Mouse (Mus musculus) embryonic fibroblast, embryonic 13.5 days (primary cell): ENCODE measurements around the gene Car8. TPM values are rescaled to one million over a fixed set of nuclear protein-coding genes. Genes with fewer than 3 reads are reported as not detected.

Experiments
- H3K27ac ChIP-seq: 2 replicates; pipeline ENCODE4 v1.5.1; 2012; ENCODE audit warnings: low read length, control low read depth, inconsistent platforms; ENCODE audit not compliant: insufficient read depth
- H3K4me1 ChIP-seq: 2 replicates; pipeline ENCODE4 v1.6.1; 2011; ENCODE audit warnings: low read length; ENCODE audit not compliant: control insufficient read depth, insufficient read depth
- H3K4me3 ChIP-seq: 2 replicates; pipeline ENCODE4 v1.5.1; 2011; ENCODE audit warnings: mild to moderate bottlenecking, control low read depth, low read length; ENCODE audit not compliant: insufficient read depth
- CTCF ChIP-seq: IDR thresholded peaks from 2 replicates; pipeline ENCODE4 v1.5.1; 2011; ENCODE audit warnings: mild to moderate bottlenecking, control low read depth, low read length, moderate library complexity, borderline replicate concordance; ENCODE audit not compliant: insufficient read depth
- POLR2A ChIP-seq: IDR thresholded peaks from 2 replicates; pipeline ENCODE4 v1.6.1; 2011; ENCODE audit warnings: low read depth, mild to moderate bottlenecking, control low read depth, low read length, moderate library complexity
- polyA plus RNA-seq: library from polyadenylated mRNA; stranded (reverse); fragments of >200 nt; gene quantifications from 2 replicates; pipeline ENCODE4 v1.2.4, GENCODE M21; 2011; ENCODE audit warnings: low read depth; ENCODE audit not compliant: missing spikeins, insufficient read length

The Car8 gene
- polyA plus RNA-seq, 1 experiment: 0.32 TPM

DNA sequence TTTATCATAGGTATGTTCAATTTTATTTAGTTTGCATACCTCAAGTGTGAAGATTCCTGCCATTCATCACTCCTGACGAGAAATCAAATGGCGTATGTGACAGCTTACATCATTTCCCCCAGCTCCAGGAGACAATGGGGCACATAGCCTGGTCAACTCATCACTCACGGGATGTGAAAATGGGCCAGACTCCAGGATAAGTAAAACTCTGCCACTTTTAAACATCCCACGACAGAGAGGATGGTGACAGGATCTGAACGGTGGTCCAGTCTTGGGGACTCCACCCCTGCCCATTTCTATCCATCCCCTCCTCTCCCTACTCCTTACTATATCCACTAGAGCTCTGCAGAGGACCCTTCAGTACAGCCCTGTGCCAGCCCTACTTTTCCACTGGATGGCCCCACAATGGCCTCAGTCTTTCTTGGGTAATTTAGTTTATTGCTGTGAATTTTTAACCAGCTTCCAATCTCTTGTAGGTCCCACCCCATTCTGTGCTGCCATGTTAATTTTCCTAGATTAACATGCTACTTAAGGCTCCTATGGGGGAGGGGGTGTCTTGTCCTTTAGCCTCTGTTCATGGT, 7.5 kb downstream of the Car8 start:
- Histone ChIP-seq H3K4me3 (no peak overlapping the region), H3K27ac (no peak overlapping the region), H3K4me1 (no peaks in the 10 kb centered on the region)
- TF ChIP-seq CTCF (no peak), POLR2A (no peak)

- H3K4me3 ChIP-seq: no peak overlapping the region
- no peak overlapping the region for H3K27ac ChIP-seq
- no peak for TF ChIP-seq POLR2A
- TF ChIP-seq CTCF: no peak
These were observed 9.1 kb downstream of the Car8 start for GRCm38 (mm10) chr4:8229661-8230298.

DNA sequence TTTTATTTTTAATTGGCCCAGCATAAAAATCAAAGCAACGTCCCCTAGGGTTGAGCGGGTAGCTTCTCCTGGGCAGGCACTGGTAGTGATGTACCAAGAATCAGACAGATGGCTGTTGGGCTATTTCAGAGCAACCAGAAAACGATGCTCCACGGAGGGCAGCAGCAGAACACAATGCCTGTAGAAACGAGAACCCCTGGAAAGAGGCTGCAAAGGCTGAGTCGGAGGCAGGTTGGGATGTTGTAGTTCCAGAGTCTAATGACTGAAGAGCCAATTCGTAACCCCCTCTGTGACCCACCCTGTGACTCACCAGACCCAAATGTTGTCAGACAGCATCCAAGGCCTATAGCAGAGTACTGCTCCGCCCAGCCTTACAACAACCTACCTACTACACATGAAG, 19.9 kb downstream of the Car8 start:
- Histone ChIP-seq H3K4me1 (no peaks in the 10 kb centered on the region), H3K4me3 (no peak overlapping the region), H3K27ac (no peak overlapping the region)
- TF ChIP-seq POLR2A: no peak
- no peak for TF ChIP-seq CTCF

More at GRCm38 (mm10) chr4:8229661-8230298, 9.1 kb downstream of the Car8 start:
- H3K4me1 ChIP-seq: no peaks in the 10 kb centered on the region

GRCm38 (mm10) chr4:8218004-8218403, 20.8 kb downstream of the Car8 start:
- Histone ChIP-seq H3K4me1 (no peaks in the 10 kb centered on the region), H3K27ac (no peak overlapping the region), H3K4me3 (no peak overlapping the region)
- TF ChIP-seq POLR2A: no peak
- no peak for TF ChIP-seq CTCF

DNA sequence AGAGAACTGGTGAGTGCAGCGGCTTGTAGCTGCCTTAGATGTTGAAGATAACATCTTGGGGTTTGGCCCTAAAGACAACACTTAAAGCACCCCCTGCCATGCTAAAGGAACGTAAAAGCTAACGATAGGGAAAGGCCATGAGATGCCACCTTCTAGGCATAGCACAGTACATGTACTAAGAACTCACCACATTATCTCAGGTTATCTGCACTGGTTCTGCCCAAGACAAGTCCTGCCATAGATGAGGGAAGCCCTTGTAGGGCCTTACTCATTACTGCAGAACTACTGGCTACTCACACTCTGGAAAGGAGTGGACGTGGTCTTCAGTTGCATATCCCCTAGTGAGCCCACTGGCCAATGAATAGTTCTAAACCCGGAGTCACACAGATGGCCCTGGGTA, 21.6 kb downstream of the Car8 start:
- H3K4me1 ChIP-seq: no peaks in the 10 kb centered on the region
- TF ChIP-seq CTCF: no peak
- TF ChIP-seq POLR2A: no peak
- no peak overlapping the region for H3K4me3 ChIP-seq
- no peak overlapping the region for H3K27ac ChIP-seq

GRCm38 (mm10) chr4:8216551-8216950, 22.3 kb downstream of the Car8 start:
- no peaks in the 10 kb centered on the region for H3K4me1 ChIP-seq
- no peak for TF ChIP-seq CTCF
- TF ChIP-seq POLR2A: no peak
- no peak overlapping the region for H3K27ac ChIP-seq
- no peak overlapping the region for H3K4me3 ChIP-seq

DNA sequence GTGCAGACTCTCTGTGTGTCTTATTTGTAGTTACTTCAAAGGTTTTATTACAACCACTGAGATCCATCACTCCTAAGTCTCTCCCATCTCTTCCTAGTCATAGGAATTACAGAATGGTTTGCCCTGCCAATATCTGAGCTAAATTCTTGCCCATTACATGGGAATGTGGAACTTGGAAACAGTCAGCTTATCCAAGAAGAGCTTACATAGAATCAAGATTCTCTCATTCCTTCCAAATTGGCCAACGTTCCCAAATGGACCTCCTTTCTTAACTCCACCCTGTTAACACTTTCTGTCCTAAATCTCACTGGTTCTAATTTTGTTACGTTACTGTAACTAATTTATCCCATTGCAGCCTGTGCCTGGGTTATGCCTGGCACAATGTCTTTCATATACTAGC, 25.2 kb downstream of the Car8 start:
- TF ChIP-seq POLR2A: no peak
- no peak for TF ChIP-seq CTCF
- no peak overlapping the region for H3K4me3 ChIP-seq
- no peaks in the 10 kb centered on the region for H3K4me1 ChIP-seq
- H3K27ac ChIP-seq: peak overlapping the region; percentile 18; the same call in 1 of the 2 replicates

DNA sequence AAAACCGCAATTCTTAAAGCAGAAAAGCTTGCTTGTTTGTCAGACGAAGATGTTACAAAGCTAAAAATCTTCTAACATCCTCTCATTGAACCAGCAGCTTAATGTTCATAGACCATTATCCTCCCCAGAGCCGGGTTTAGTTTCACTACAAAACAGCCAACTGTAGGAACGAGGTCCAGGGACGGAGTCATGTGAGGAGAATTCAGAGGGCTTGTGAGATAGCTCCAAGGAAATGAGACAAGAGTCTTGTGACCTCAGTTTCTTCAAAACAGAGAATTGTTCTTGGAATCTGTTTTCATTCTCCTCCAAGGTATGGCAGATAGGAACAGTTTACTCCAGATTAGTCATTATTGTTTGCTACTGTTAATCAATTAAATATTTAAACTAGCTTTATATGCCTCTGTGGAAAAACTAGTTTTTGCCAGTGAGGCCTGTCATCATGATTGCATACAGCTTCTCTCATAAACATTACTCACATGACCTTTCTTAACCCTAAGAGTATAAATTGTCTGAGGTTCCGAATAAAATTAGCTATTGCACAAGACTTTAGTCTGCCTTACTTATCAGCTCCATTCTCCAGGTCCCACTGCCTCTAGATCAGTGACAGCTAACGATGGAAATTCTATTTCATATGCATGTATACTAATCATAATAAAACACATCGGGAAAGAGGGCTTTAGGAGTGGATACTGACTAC, 25.8 kb downstream of the Car8 start:
- Histone ChIP-seq H3K27ac (peak overlapping the region; percentile 36; the same call in 1 of the 2 replicates), H3K4me1 (no peaks in the 10 kb centered on the region), H3K4me3 (no peak overlapping the region)
- TF ChIP-seq CTCF: no peak
- TF ChIP-seq POLR2A: no peak

- H3K4me3 ChIP-seq: no peak overlapping the region
- no peaks in the 10 kb centered on the region for H3K4me1 ChIP-seq
- no peak overlapping the region for H3K27ac ChIP-seq
- TF ChIP-seq CTCF (no peak), POLR2A (no peak)
These were observed 28.4 kb downstream of the Car8 start for GRCm38 (mm10) chr4:8210452-8210851.

- H3K27ac ChIP-seq: no peak overlapping the region
- TF ChIP-seq CTCF: no peak
- TF ChIP-seq POLR2A: no peak
- no peak overlapping the region for H3K4me3 ChIP-seq
- no peaks in the 10 kb centered on the region for H3K4me1 ChIP-seq
These were observed 30.9 kb downstream of the Car8 start for GRCm38 (mm10) chr4:8207924-8208323.
